In genomic region chr4:45495531-45496201, GRCm38 (mm10) we compare ENCODE assay signal across 12 mouse cellular contexts. TPM values are rescaled to one million over a fixed set of nuclear protein-coding genes. Genes with fewer than 3 reads are reported as not detected.
DNase-seq lines count a peak whose midpoint lies in the region; ATAC-seq lines count a peak whose summit lies in the region.
"Had no signal": no experiment of that assay in that cellular context is flagged by ENCODE, and none has a peak within 500 bp of the region (broad histone marks: within the 10 kb centered on the region; RNA-seq: fewer than 3 reads in every experiment).

No protein-coding gene starts in this region.

- H3K27ac ChIP-seq in hindbrain, embryonic 13.5 days, result 0 out of 2 replicates have a peak overlapping the region, but pooled peaks have one; percentile 18
- H3K27ac ChIP-seq in hindbrain, embryonic 11.5 days (ENCODE audit: low read depth, low read length), result no peak overlapping the region
- H3K27ac ChIP-seq in embryonic facial prominence, embryonic 12.5 days, result peak overlapping the region; percentile 69
- no peak overlapping the region; the same call in 1 of the 2 replicates for H3K27ac ChIP-seq in intestine, embryonic 15.5 days
- H3K27ac ChIP-seq: midbrain, embryonic 15.5 days had no signal

- no peak overlapping the region for H3K4me2 ChIP-seq in hindbrain, embryonic 13.5 days
- no peak overlapping the region for H3K4me2 ChIP-seq in hindbrain, embryonic 11.5 days (replicated peaks; ENCODE audit: low read depth, low read length)
- H3K4me2 ChIP-seq in embryonic facial prominence, embryonic 12.5 days (replicated peaks), result no peak overlapping the region
- H3K4me2 ChIP-seq in intestine, embryonic 15.5 days (replicated peaks), result no peak overlapping the region
- H3K4me2 ChIP-seq: midbrain, embryonic 15.5 days had no signal

- no peak overlapping the region for H3K4me3 ChIP-seq in hindbrain, embryonic 13.5 days
- H3K4me3 ChIP-seq in hindbrain, embryonic 11.5 days (ENCODE audit: low read depth, low read length), result no peak overlapping the region
- no peak overlapping the region for H3K4me3 ChIP-seq in embryonic facial prominence, embryonic 12.5 days
- H3K4me3 ChIP-seq in intestine, embryonic 15.5 days (replicated peaks), result no peak overlapping the region
- H3K4me3 ChIP-seq: erythroblast, embryonic 14.5 days; midbrain, embryonic 15.5 days had no signal

- no peak overlapping the region for H3K9ac ChIP-seq in hindbrain, embryonic 13.5 days
- H3K9ac ChIP-seq in hindbrain, embryonic 11.5 days (ENCODE audit: low read depth, low read length), result no peak overlapping the region
- no peak overlapping the region for H3K9ac ChIP-seq in embryonic facial prominence, embryonic 12.5 days
- no peak overlapping the region for H3K9ac ChIP-seq in intestine, embryonic 15.5 days
- H3K9ac ChIP-seq: midbrain, embryonic 15.5 days had no signal

- H3K9me3 ChIP-seq in hindbrain, embryonic 13.5 days, result no peaks in the 10 kb centered on the region
- no peaks in the 10 kb centered on the region for H3K9me3 ChIP-seq in hindbrain, embryonic 11.5 days (ENCODE audit: control insufficient read depth, low read length)
- no peaks in the 10 kb centered on the region for H3K9me3 ChIP-seq in embryonic facial prominence, embryonic 12.5 days
- H3K9me3 ChIP-seq in intestine, embryonic 15.5 days, result no peaks in the 10 kb centered on the region
- H3K9me3 ChIP-seq: midbrain, embryonic 15.5 days had no signal

- ATAC-seq in hindbrain, embryonic 13.5 days (ENCODE audit: low FRiP score), result no peak
- ATAC-seq in hindbrain, embryonic 11.5 days (ENCODE audit: low FRiP score), result no peak
- ATAC-seq in embryonic facial prominence, embryonic 12.5 days (ENCODE audit: insufficient number of reproducible peaks, insufficient read depth, low FRiP score, low TSS enrichment), result no peak
- 0 out of 2 replicates have a peak, but pooled peaks have one; percentile 6 for ATAC-seq in intestine, embryonic 15.5 days
- no peak for ATAC-seq in CD4-positive, CD25-positive, alpha-beta regulatory T cell, adult 4 months
- ATAC-seq: inflammation-experienced regulatory T-cells, adult 6 months; midbrain, embryonic 15.5 days had no signal

- 58% methylated on average over 8 of the region's 8 CpGs for WGBS in hindbrain, embryonic 13.5 days
- WGBS in hindbrain, embryonic 11.5 days, result 52% methylated on average over 8 of the region's 8 CpGs
- 45% methylated on average over 8 of the region's 8 CpGs for WGBS in embryonic facial prominence, embryonic 12.5 days
- 48% methylated on average over 8 of the region's 8 CpGs for WGBS in intestine, embryonic 15.5 days

- H3K4me1 ChIP-seq in hindbrain, embryonic 13.5 days (replicated peaks), result peaks cover 93% of the 10 kb centered on the region
- H3K4me1 ChIP-seq in hindbrain, embryonic 11.5 days (replicated peaks; ENCODE audit: control insufficient read depth, insufficient read depth, low read length), result peaks cover 40% of the 10 kb centered on the region
- H3K4me1 ChIP-seq in embryonic facial prominence, embryonic 12.5 days, result peaks cover 77% of the 10 kb centered on the region
- peaks cover 96% of the 10 kb centered on the region for H3K4me1 ChIP-seq in intestine, embryonic 15.5 days (replicated peaks)

- H3K36me3 ChIP-seq in hindbrain, embryonic 13.5 days, result no peaks in the 10 kb centered on the region
- no peaks in the 10 kb centered on the region for H3K36me3 ChIP-seq in hindbrain, embryonic 11.5 days (ENCODE audit: control insufficient read depth, insufficient read depth, low read length)
- H3K36me3 ChIP-seq in embryonic facial prominence, embryonic 12.5 days, result no peaks in the 10 kb centered on the region
- no peaks in the 10 kb centered on the region for H3K36me3 ChIP-seq in intestine, embryonic 15.5 days
- H3K36me3 ChIP-seq: midbrain, embryonic 15.5 days had no signal

- H3K27me3 ChIP-seq in hindbrain, embryonic 13.5 days, result peaks cover 13% of the 10 kb centered on the region; the same call in 1 of the 2 replicates
- H3K27me3 ChIP-seq in hindbrain, embryonic 11.5 days (ENCODE audit: control insufficient read depth, insufficient read depth, low read length), result no peaks in the 10 kb centered on the region
- H3K27me3 ChIP-seq in embryonic facial prominence, embryonic 12.5 days, result no peaks in the 10 kb centered on the region
- H3K27me3 ChIP-seq in intestine, embryonic 15.5 days (replicated peaks), result no peaks in the 10 kb centered on the region
- H3K27me3 ChIP-seq: midbrain, embryonic 15.5 days had no signal

- DNase-seq in hindbrain, embryonic 11.5 days (ENCODE audit: low spot score), result no peak
- peak; percentile 27 for DNase-seq in lung, postnatal 14 days
- no peak for DNase-seq in testis, postnatal 14 days (ENCODE audit: low spot score)
- DNase-seq: adrenal gland, postnatal 10 days; cerebellum, postnatal 25 days had no signal

RNA-seq across cellular contexts. Expression of gene Shb, which starts 36.6 kb away (rescaled TPM):
- polyA plus RNA-seq in hindbrain, embryonic 13.5 days (2015; fragmentation: Nextera tagmentation; extraction: Ambion mirVana), result 3.8 and 5.7 TPM in 2 replicates
- polyA plus RNA-seq in hindbrain, embryonic 11.5 days (2014; fragmentation: Nextera tagmentation; extraction: Ambion mirVana), result 4.2 and 6.2 TPM in 2 replicates
- 8.3 and 9.6 TPM in 2 replicates for polyA plus RNA-seq in embryonic facial prominence, embryonic 12.5 days (2016; fragmentation: Nextera tagmentation; extraction: Ambion mirVana)
- polyA plus RNA-seq in intestine, embryonic 15.5 days (2015; fragmentation: Nextera tagmentation; extraction: Ambion mirVana), result 4.0 and 4.8 TPM in 2 replicates
- polyA plus RNA-seq in CD4-positive, CD25-positive, alpha-beta regulatory T cell, adult 4 months (2017; shearing (Covaris generic)), result under 1 TPM in 1 of 2 experiments, not detected in 1; 0.34 TPM

Comparison
In these comparisons a context has a peak if more than half of its experiments do, and no peak if none do; other contexts are left out.
1. H3K27ac ChIP-seq: peak in hindbrain, embryonic 13.5 days (single experiment) and embryonic facial prominence, embryonic 12.5 days (single experiment); none in hindbrain, embryonic 11.5 days (single experiment) and intestine, embryonic 15.5 days (single experiment).